ENCODE assay signal across 9 mouse cellular contexts in genomic region chr10:25268476-25269351, GRCm38 (mm10). TPM values are rescaled to one million over a fixed set of nuclear protein-coding genes. Genes with fewer than 3 reads are reported as not detected.
DNase-seq lines count a peak whose midpoint lies in the region; ATAC-seq lines count a peak whose summit lies in the region.
"Had no signal": no experiment of that assay in that cellular context is flagged by ENCODE, and none has a peak within 500 bp of the region (broad histone marks: within the 10 kb centered on the region; RNA-seq: fewer than 3 reads in every experiment).

No protein-coding gene starts in this region.

- H3K4me2 ChIP-seq in forebrain, embryonic 12.5 days: no peak overlapping the region
- no peak overlapping the region for H3K4me2 ChIP-seq in intestine, embryonic 14.5 days (ENCODE audit: low read length)
- no peak overlapping the region for H3K4me2 ChIP-seq in stomach, embryonic 14.5 days (replicated peaks; ENCODE audit: low read depth, low read length)

- no peak overlapping the region for H3K9ac ChIP-seq in forebrain, embryonic 12.5 days
- H3K9ac ChIP-seq in intestine, embryonic 14.5 days (ENCODE audit: low read length): no peak overlapping the region
- H3K9ac ChIP-seq in stomach, embryonic 14.5 days (replicated peaks; ENCODE audit: low read depth, low read length): no peak overlapping the region

- H3K36me3 ChIP-seq in forebrain, embryonic 12.5 days (replicated peaks): no peaks in the 10 kb centered on the region
- H3K36me3 ChIP-seq in intestine, embryonic 14.5 days (ENCODE audit: control insufficient read depth, insufficient read depth, low read length): no peaks in the 10 kb centered on the region
- H3K36me3 ChIP-seq in stomach, embryonic 14.5 days (ENCODE audit: control insufficient read depth, insufficient read depth, low read length): no peaks in the 10 kb centered on the region

- WGBS in forebrain, embryonic 12.5 days: 54% methylated on average over 18 of the region's 18 CpGs
- 46% methylated on average over 18 of the region's 18 CpGs for WGBS in intestine, embryonic 14.5 days
- 46% methylated on average over 18 of the region's 18 CpGs for WGBS in stomach, embryonic 14.5 days

- H3K9me3 ChIP-seq in forebrain, embryonic 12.5 days: no peaks in the 10 kb centered on the region
- H3K9me3 ChIP-seq in intestine, embryonic 14.5 days (ENCODE audit: control insufficient read depth, low read length): no peaks in the 10 kb centered on the region
- H3K9me3 ChIP-seq in stomach, embryonic 14.5 days (ENCODE audit: control insufficient read depth, low read depth, low read length): no peaks in the 10 kb centered on the region

- ATAC-seq in forebrain, embryonic 12.5 days (ENCODE audit: low FRiP score): peak; percentile 75
- ATAC-seq in intestine, embryonic 14.5 days (replicated peaks; ENCODE audit: low FRiP score, low TSS enrichment, low read depth): peak; percentile 72
- ATAC-seq in stomach, embryonic 14.5 days (ENCODE audit: insufficient number of reproducible peaks, insufficient read depth, low FRiP score, low read depth): peak; percentile 62; the same call in 1 of the 2 replicates

- H3K27ac ChIP-seq in forebrain, embryonic 12.5 days: no peak overlapping the region
- H3K27ac ChIP-seq in intestine, embryonic 14.5 days (ENCODE audit: low read depth): no peak overlapping the region
- H3K27ac ChIP-seq in stomach, embryonic 14.5 days (ENCODE audit: low read length): no peak overlapping the region

- H3K4me1 ChIP-seq in forebrain, embryonic 12.5 days: peaks cover 6% of the 10 kb centered on the region; the same call in 1 of the 2 replicates
- H3K4me1 ChIP-seq in intestine, embryonic 14.5 days (replicated peaks; ENCODE audit: control insufficient read depth, insufficient read depth, low read length): no peaks in the 10 kb centered on the region; the same call in 1 of the 2 replicates
- peaks cover 9% of the 10 kb centered on the region; the same call in 1 of the 2 replicates for H3K4me1 ChIP-seq in stomach, embryonic 14.5 days (ENCODE audit: control insufficient read depth, insufficient read depth, low read length)

- intact Hi-C loops in left cerebral cortex, postnatal 4 days (cut with DNase I): loop anchor here (2.0 kb wide), 1 partner anchor 220 kb away; no protein-coding TSS in a partner anchor

- no peak overlapping the region for H3K4me3 ChIP-seq in forebrain, embryonic 12.5 days (replicated peaks)
- H3K4me3 ChIP-seq in intestine, embryonic 14.5 days (ENCODE audit: low read depth, low read length): no peak overlapping the region
- H3K4me3 ChIP-seq in stomach, embryonic 14.5 days (ENCODE audit: low read depth, low read length): no peak overlapping the region
- H3K4me3 ChIP-seq: erythroblast, embryonic 14.5 days had no signal

- peak; percentile 57 for DNase-seq in left cerebral cortex, adult 11 months (ENCODE audit: low spot score)
- DNase-seq in left cerebral cortex, postnatal 4 days: no peak
- peak; percentile 85 for DNase-seq in NIH3T3 (ENCODE audit: low read depth)
- peak; percentile 64 for DNase-seq in intestine, embryonic 14.5 days (ENCODE audit: low spot score)
- peak; percentile 78 for DNase-seq in lung, postnatal 10 days
- no peak for DNase-seq in spleen, postnatal 14 days (ENCODE audit: low spot score in 2 of 2)

- no peaks in the 10 kb centered on the region for H3K27me3 ChIP-seq in forebrain, embryonic 12.5 days
- no peaks in the 10 kb centered on the region for H3K27me3 ChIP-seq in intestine, embryonic 14.5 days (replicated peaks; ENCODE audit: control insufficient read depth, insufficient read depth, low read length)
- H3K27me3 ChIP-seq in stomach, embryonic 14.5 days (ENCODE audit: control insufficient read depth, insufficient read depth, low read length): no peaks in the 10 kb centered on the region

RNA-seq across cellular contexts. Expression of gene Akap7, which starts 39.0 kb away (rescaled TPM):
- 100 to 1,000 TPM; 146 to 153 TPM for total RNA-seq in left cerebral cortex, postnatal 4 days (2021)
- polyA plus RNA-seq in forebrain, embryonic 12.5 days (2016; fragmentation: Nextera tagmentation; extraction: Ambion mirVana): 16.1 and 20.7 TPM in 2 replicates
- polyA plus RNA-seq in intestine, embryonic 14.5 days (2014; fragmentation: Nextera tagmentation; extraction: Ambion mirVana): 35.0 and 36.4 TPM in 2 replicates
- 23.6 and 30.1 TPM in 2 replicates for polyA plus RNA-seq in stomach, embryonic 14.5 days (2014; fragmentation: Nextera tagmentation; extraction: Ambion mirVana)

Comparison
In these comparisons a context has a peak if more than half of its experiments do, and no peak if none do; other contexts are left out.
1. DNase-seq: peak in left cerebral cortex, adult 11 months (single experiment), NIH3T3 (single experiment), intestine, embryonic 14.5 days (single experiment) and lung, postnatal 10 days (single experiment); none in left cerebral cortex, postnatal 4 days (single experiment) and spleen, postnatal 14 days (0 of 2).
2. Peak in every context shown above with its lines, with median percentiles within 50 percentile points of each other: ATAC-seq.